Mouse (Mus musculus): Measurements from ENCODE around the gene Wdr63.

DNA sequence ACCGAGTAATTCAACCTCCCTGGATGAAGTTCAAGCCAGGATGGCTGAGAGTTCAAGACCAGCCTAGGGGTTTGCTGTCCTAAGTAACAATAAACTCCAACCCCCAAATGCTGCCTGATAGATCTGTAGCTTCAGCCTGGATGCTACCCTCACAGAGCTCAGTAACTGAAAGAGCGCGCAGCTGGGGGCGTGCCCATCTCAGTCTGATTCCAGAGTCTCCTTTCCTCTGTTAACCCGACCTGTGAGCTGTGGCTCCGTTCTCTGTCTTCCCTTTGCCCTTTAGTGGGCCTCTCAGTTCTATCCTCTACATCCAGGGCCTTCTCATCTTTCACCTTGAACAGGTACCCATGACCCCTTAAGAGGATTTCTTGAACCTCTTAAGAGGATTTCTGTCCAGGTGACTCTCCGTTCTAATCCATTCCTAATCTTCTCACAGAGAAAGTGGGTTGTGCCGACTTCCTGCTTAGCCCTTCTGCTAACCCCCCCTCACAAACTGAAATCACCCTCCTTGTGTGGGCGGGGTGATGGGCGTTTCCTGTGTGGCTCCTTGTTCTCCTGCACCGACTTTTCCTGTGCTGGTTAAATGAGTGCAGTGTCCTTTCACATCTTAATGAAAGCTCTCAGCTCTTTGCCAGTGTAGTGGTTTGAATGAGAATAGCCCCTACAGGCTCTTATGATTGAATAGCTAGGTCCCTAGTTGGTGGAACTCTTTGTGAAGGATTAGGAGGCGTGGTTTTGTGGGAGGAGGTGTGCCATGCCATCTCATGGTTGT lies 68.6 kb downstream of the Wdr63 start:
- no peak for TF ChIP-seq CTCF (IDR thresholded peaks at IDR 0.05)
- no peak for TF ChIP-seq EP300 (IDR thresholded peaks at IDR 0.05; ENCODE audit: insufficient read depth, low read depth, low read length)

All from heart, adult 2 months (tissue).